Mouse (Mus musculus): ENCODE data around the gene Psg22. TPM values are rescaled to one million over a fixed set of nuclear protein-coding genes. Genes with fewer than 3 reads are reported as not detected.

Psg22 gene
- not detected for total RNA-seq (2023)

GRCm38 (mm10) chr7:18717790-18718189, at the start of gene Psg22:
Gene Psg22 (plus strand): TSS chr7:18718090.

GRCm38 (mm10) chr7:18686085-18686484, 31.8 kb upstream of the Psg22 start, which contains the start of gene Psg20:
Gene Psg20 (minus strand): TSS chr7:18686185.

Other genes starting within 250 kb of the Psg22 start
- gene Psg26, start 233.9 kb upstream of the Psg22 start, total RNA-seq (2023): not detected
- gene Psg25, start 185.8 kb upstream of the Psg22 start, total RNA-seq (2023): not detected
- gene Psg27, start 150.8 kb upstream of the Psg22 start, total RNA-seq (2023): not detected
- gene Psg23, start 101.6 kb upstream of the Psg22 start, total RNA-seq (2023): not detected
- not detected for gene Psg21, start 61.4 kb upstream of the Psg22 start, total RNA-seq (2023)
- not detected for gene Psg20, start 31.9 kb upstream of the Psg22 start, total RNA-seq (2023)
- gene Psg19, start 80.4 kb downstream of the Psg22 start, total RNA-seq (2023): not detected
- not detected for gene Psg17, start 103.5 kb downstream of the Psg22 start, total RNA-seq (2023)
- gene Mill2, start 121.9 kb downstream of the Psg22 start, total RNA-seq (2023): not detected
- 1,000 to 10,000 TPM; 1,995 to 2,284 TPM for gene Pglyrp1, start 153.2 kb downstream of the Psg22 start, total RNA-seq (2023)
- 10 to 100 TPM; 11.5 to 13.9 TPM for gene Ccdc61, start 192.3 kb downstream of the Psg22 start, total RNA-seq (2023)
- gene Nova2, start 207.8 kb downstream of the Psg22 start, total RNA-seq (2023): under 1 TPM in 1 of 2 experiments, not detected in 1; 0.04 TPM